Mouse (Mus musculus): ENCODE data around the gene Arhgef19. TPM values are rescaled to one million over a fixed set of nuclear protein-coding genes. Genes with fewer than 3 reads are reported as not detected.

Arhgef19 gene
- total and polyA plus RNA-seq, 3 experiments = 0.78 TPM; not detected in 2

DNA sequence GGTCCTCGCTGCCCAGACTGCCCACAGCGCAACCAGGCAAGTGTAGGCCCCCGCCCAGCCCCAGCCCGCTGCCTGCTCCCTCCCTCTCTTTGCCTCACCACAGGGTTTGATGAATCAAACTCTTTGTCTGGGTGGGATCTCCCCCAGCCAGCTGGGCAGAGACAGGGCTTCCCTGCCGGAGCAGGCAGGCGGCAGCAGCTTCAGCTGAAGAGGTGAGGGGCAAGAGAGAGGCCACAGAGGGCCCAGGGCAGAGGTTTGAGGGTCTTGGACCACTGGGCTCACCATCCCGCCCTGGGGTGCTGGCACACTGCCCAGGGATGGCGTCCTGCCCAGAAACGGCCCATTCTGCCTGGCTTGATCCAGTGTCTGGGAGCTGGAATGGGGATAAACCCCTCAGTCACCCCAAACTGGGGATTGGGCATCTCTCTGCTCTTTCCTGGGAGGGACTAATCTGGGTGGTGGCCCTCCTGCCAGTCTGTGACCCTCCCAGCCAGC, 5.7 kb downstream of the Arhgef19 start:
- no peak for DNase-seq (ENCODE audit: low read depth, low spot score)
- Histone ChIP-seq H3K36me3 (ENCODE audit: control insufficient read depth in 1 of 2, insufficient read depth in 2 of 2, low read length in 2 of 2) (peaks cover 0 to 2% of the 10 kb centered on the region in 2 experiments; a peak in 2 of 4 replicates), H3K4me3 (ENCODE audit: control insufficient read depth in 1 of 2, insufficient read depth in 1 of 2, low read depth in 2 of 2, low read length in 2 of 2) (no peak overlapping the region), H3K27me3 (ENCODE audit: control insufficient read depth in 1 of 2, insufficient read depth in 2 of 2, low read length in 2 of 2) (peaks cover 6% of the 10 kb centered on the region in 2 experiments), H3K27ac (ENCODE audit: control insufficient read depth, low read depth, low read length) (no peak overlapping the region), H3K79me2 (ENCODE audit: control insufficient read depth, insufficient read depth, low read length, poor library complexity) (no peaks in the 10 kb centered on the region), H3K9ac (ENCODE audit: control insufficient read depth, low read depth, low read length, poor library complexity, severe bottlenecking) (no peak overlapping the region), H3K4me1 (ENCODE audit: control insufficient read depth in 1 of 2, insufficient read depth in 2 of 2, low read length in 2 of 2) (peaks cover 0 to under 1% of the 10 kb centered on the region in 2 experiments; a peak in 2 of 4 replicates), H3K9me3 (replicated peaks; ENCODE audit: insufficient read depth, low read length) (no peaks in the 10 kb centered on the region)
- TF ChIP-seq MEF2A (IDR thresholded peaks at IDR 0.05; ENCODE audit: extremely low read depth, insufficient replicate concordance, low read depth, low read length, poor library complexity, severe bottlenecking) (no peak), CHD1 (IDR thresholded peaks at IDR 0.05; ENCODE audit: low read depth, low read length) (no peak), TAL1 (IDR thresholded peaks at IDR 0.05; ENCODE audit: low read length) (no peak), ZKSCAN1 (IDR thresholded peaks at IDR 0.05; ENCODE audit: low read depth, low read length) (no peak), SMC3 (IDR thresholded peaks at IDR 0.05; ENCODE audit: low read depth, low read length) (no peak)

- Histone ChIP-seq H3K4me1 (ENCODE audit: control insufficient read depth in 1 of 2, insufficient read depth in 2 of 2, low read length in 2 of 2) (no peaks in the 10 kb centered on the region), H3K36me3 (ENCODE audit: control insufficient read depth in 1 of 2, insufficient read depth in 2 of 2, low read length in 2 of 2) (no peaks in the 10 kb centered on the region), H3K9ac (ENCODE audit: control insufficient read depth, low read depth, low read length, poor library complexity, severe bottlenecking) (no peak overlapping the region), H3K27ac (ENCODE audit: control insufficient read depth, low read depth, low read length) (no peak overlapping the region), H3K9me3 (replicated peaks; ENCODE audit: insufficient read depth, low read length) (no peaks in the 10 kb centered on the region), H3K4me3 (ENCODE audit: control insufficient read depth in 1 of 2, insufficient read depth in 1 of 2, low read depth in 2 of 2, low read length in 2 of 2) (no peak overlapping the region), H3K27me3 (ENCODE audit: control insufficient read depth in 1 of 2, insufficient read depth in 2 of 2, low read length in 2 of 2) (peaks cover 6% of the 10 kb centered on the region in 2 experiments), H3K79me2 (ENCODE audit: control insufficient read depth, insufficient read depth, low read length, poor library complexity) (no peaks in the 10 kb centered on the region)
- TF ChIP-seq MXI1 (IDR thresholded peaks at IDR 0.05; ENCODE audit: low read depth, low read length) = no peak
- no peak for TF ChIP-seq ZNF384 (IDR thresholded peaks at IDR 0.05; ENCODE audit: low read depth, low read length)
- no peak for TF ChIP-seq MAX (IDR thresholded peaks at IDR 0.05; ENCODE audit: low read length)
- TF ChIP-seq EP300 (IDR thresholded peaks at IDR 0.05; ENCODE audit: low read depth in 1 of 2, low read length in 2 of 2) = no peak
- no peak for TF ChIP-seq ELF1 (IDR thresholded peaks at IDR 0.05; ENCODE audit: low read depth, low read length)
- TF ChIP-seq E2F4 (IDR thresholded peaks at IDR 0.05; ENCODE audit: borderline replicate concordance, low read depth, low read length) = no peak
- no peak for TF ChIP-seq UBTF (IDR thresholded peaks at IDR 0.05; ENCODE audit: borderline replicate concordance, insufficient read depth, low read depth, low read length)
- no peak for TF ChIP-seq MAFK (IDR thresholded peaks at IDR 0.05; ENCODE audit: borderline replicate concordance, low read depth, low read length)
- DNase-seq (ENCODE audit: low read depth, low spot score) = no peak
These were observed 7.0 kb downstream of the Arhgef19 start for GRCm38 (mm10) chr4:141246089-141246997.
